Mouse (Mus musculus): ENCODE results near the gene Ctbp1.

Ctbp1 gene

GRCm38 (mm10) chr5:33208533-33209245 lies 66.1 kb downstream of the Ctbp1 start:
- DNase-seq (ENCODE audit: inconsistent ontology term), result peak; percentile 71

- DNase-seq (ENCODE audit: inconsistent ontology term), result no peak
Observed at GRCm38 (mm10) chr5:33207136-33207535, 67.7 kb downstream of the Ctbp1 start.

GRCm38 (mm10) chr5:33206328-33206727 lies 68.5 kb downstream of the Ctbp1 start:
- DNase-seq (ENCODE audit: inconsistent ontology term), result no peak

GRCm38 (mm10) chr5:33204284-33204683 lies 70.5 kb downstream of the Ctbp1 start:
- no peak for DNase-seq (ENCODE audit: inconsistent ontology term)

GRCm38 (mm10) chr5:33203691-33204242 lies 71.0 kb downstream of the Ctbp1 start:
- DNase-seq (ENCODE audit: inconsistent ontology term), result peak; percentile 81

GRCm38 (mm10) chr5:33203171-33203565 lies 71.6 kb downstream of the Ctbp1 start:
- DNase-seq (ENCODE audit: inconsistent ontology term), result no peak

GRCm38 (mm10) chr5:33202516-33203170 lies 72.2 kb downstream of the Ctbp1 start:
- no peak for DNase-seq (ENCODE audit: inconsistent ontology term)

- no peak for DNase-seq (ENCODE audit: inconsistent ontology term)
Observed at GRCm38 (mm10) chr5:33201697-33202096, 73.1 kb downstream of the Ctbp1 start.

- DNase-seq (ENCODE audit: inconsistent ontology term), result no peak
Observed at GRCm38 (mm10) chr5:33200071-33200470, 74.7 kb downstream of the Ctbp1 start.

All from Muller cell, postnatal 12 days (primary cell).